Mouse (Mus musculus): ENCODE data around the gene Nxpe5. TPM values are rescaled to one million over a fixed set of nuclear protein-coding genes. Genes with fewer than 3 reads are reported as not detected.

The Nxpe5 gene
- polyA plus RNA-seq, 1 experiment from 2014 or later: not detected

DNA sequence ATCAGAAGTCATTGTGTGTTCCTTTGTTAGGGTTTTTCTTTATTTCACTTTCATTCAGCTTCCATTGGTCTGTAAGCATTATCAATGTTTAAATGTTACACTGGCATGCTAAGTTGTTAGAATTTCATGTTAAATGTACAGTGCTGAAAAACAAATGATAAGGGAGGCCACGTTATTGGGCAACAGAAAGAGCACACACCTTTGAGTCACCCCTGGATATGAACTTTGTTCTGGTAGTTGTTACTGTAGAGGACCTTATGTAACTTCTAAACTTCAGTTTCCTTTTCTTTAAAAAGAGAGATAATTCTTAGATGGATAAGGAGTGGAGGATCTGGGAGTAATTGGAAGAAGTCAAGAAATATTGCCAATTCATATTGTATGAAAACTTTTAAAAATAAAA, 65.9 kb downstream of the Nxpe5 start:
- WGBS: 65% methylated on average over 1 of the region's 1 CpGs
- Histone ChIP-seq H3K9ac (ENCODE audit: low read length) (no peak overlapping the region), H3K4me1 (ENCODE audit: control insufficient read depth in 2 of 2, insufficient read depth in 2 of 2, low read length in 2 of 2) (no peaks in the 10 kb centered on the region), H3K27ac (replicated peaks in 1 of 2; ENCODE audit: control insufficient read depth in 1 of 2, insufficient read depth in 1 of 2, low read depth in 2 of 2, low read length in 2 of 2) (no peak overlapping the region), H3K4me3 (ENCODE audit: control insufficient read depth in 1 of 2, insufficient read depth in 1 of 2, low read depth in 1 of 2, low read length in 2 of 2) (no peak overlapping the region), H3K4me2 (ENCODE audit: low read length) (no peak overlapping the region), H3K36me3 (ENCODE audit: control insufficient read depth, insufficient read depth, low read length) (no peaks in the 10 kb centered on the region), H3K9me3 (ENCODE audit: control insufficient read depth, low read length) (no peaks in the 10 kb centered on the region), H3K27me3 (ENCODE audit: control insufficient read depth, insufficient read depth, low read length) (no peaks in the 10 kb centered on the region)
- no peak for ATAC-seq (ENCODE audit: insufficient number of reproducible peaks, insufficient read depth, low FRiP score, low read depth)

GRCm38 (mm10) chr5:138294158-138294557, 68.5 kb downstream of the Nxpe5 start:
- Histone ChIP-seq H3K27ac (replicated peaks in 1 of 2; ENCODE audit: control insufficient read depth in 1 of 2, insufficient read depth in 1 of 2, low read depth in 2 of 2, low read length in 2 of 2) (no peak overlapping the region), H3K36me3 (ENCODE audit: control insufficient read depth, insufficient read depth, low read length) (no peaks in the 10 kb centered on the region), H3K9me3 (ENCODE audit: control insufficient read depth, low read length) (no peaks in the 10 kb centered on the region), H3K4me2 (ENCODE audit: low read length) (no peak overlapping the region), H3K4me3 (ENCODE audit: control insufficient read depth in 1 of 2, insufficient read depth in 1 of 2, low read depth in 1 of 2, low read length in 2 of 2) (no peak overlapping the region), H3K4me1 (ENCODE audit: control insufficient read depth in 2 of 2, insufficient read depth in 2 of 2, low read length in 2 of 2) (no peaks in the 10 kb centered on the region), H3K9ac (ENCODE audit: low read length) (no peak overlapping the region), H3K27me3 (ENCODE audit: control insufficient read depth, insufficient read depth, low read length) (no peaks in the 10 kb centered on the region)
- no peak for ATAC-seq (ENCODE audit: insufficient number of reproducible peaks, insufficient read depth, low FRiP score, low read depth)

DNA sequence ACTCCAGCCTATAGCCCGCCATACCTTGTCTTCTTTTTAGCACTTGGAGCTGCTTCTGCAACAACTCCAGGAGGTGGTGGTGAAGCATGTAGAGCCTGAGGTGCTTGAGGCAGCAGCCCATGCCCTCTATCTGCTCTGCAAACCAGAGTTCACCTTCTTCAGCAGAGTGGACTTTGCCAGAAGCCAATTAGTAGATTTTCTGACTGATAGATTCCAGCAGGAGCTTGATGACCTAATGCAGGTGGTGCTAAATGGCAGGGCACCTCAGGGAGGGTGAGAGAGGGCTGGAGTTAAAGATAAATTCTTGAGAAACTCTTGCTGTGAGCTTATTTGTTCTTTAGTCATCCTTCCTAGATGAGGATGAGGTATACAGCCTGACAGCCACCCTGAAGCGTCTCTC, 73.9 kb downstream of the Nxpe5 start:
- 73% methylated on average over 2 of the region's 2 CpGs for WGBS
- Histone ChIP-seq H3K4me3 (ENCODE audit: control insufficient read depth in 1 of 2, insufficient read depth in 1 of 2, low read depth in 1 of 2, low read length in 2 of 2) (no peak overlapping the region), H3K4me1 (ENCODE audit: control insufficient read depth in 2 of 2, insufficient read depth in 2 of 2, low read length in 2 of 2) (no peaks in the 10 kb centered on the region), H3K27ac (replicated peaks in 1 of 2; ENCODE audit: control insufficient read depth in 1 of 2, insufficient read depth in 1 of 2, low read depth in 2 of 2, low read length in 2 of 2) (no peak overlapping the region), H3K4me2 (ENCODE audit: low read length) (no peak overlapping the region), H3K9ac (ENCODE audit: low read length) (no peak overlapping the region), H3K36me3 (ENCODE audit: control insufficient read depth, insufficient read depth, low read length) (no peaks in the 10 kb centered on the region), H3K9me3 (ENCODE audit: control insufficient read depth, low read length) (no peaks in the 10 kb centered on the region), H3K27me3 (ENCODE audit: control insufficient read depth, insufficient read depth, low read length) (no peaks in the 10 kb centered on the region)
- no peak for ATAC-seq (ENCODE audit: insufficient number of reproducible peaks, insufficient read depth, low FRiP score, low read depth)

Other genes with a start within 250 kb of the Nxpe5 start
- not detected in 2 replicates for gene Azgp1, start 244.4 kb upstream of the Nxpe5 start, polyA plus RNA-seq (2014; fragmentation: Nextera tagmentation; extraction: Ambion mirVana)
- not detected in 2 replicates for gene Smok3a, start 204.6 kb upstream of the Nxpe5 start, polyA plus RNA-seq (2014; fragmentation: Nextera tagmentation; extraction: Ambion mirVana)
- gene Smok3b, start 204.5 kb upstream of the Nxpe5 start, polyA plus RNA-seq (2014; fragmentation: Nextera tagmentation; extraction: Ambion mirVana): not detected in 2 replicates
- gene Smok3c, start 172.7 kb upstream of the Nxpe5 start, polyA plus RNA-seq (2014; fragmentation: Nextera tagmentation; extraction: Ambion mirVana): not detected in 2 replicates
- 13.3 and 13.8 TPM in 2 replicates for gene Zkscan1, start 140.8 kb upstream of the Nxpe5 start, polyA plus RNA-seq (2014; fragmentation: Nextera tagmentation; extraction: Ambion mirVana)
- gene Zscan21, start 109.0 kb upstream of the Nxpe5 start, polyA plus RNA-seq (2014; fragmentation: Nextera tagmentation; extraction: Ambion mirVana): 40.0 and 40.4 TPM in 2 replicates
- 10.3 and 10.4 TPM in 2 replicates for gene Zfp113, start 70.2 kb upstream of the Nxpe5 start, polyA plus RNA-seq (2014; fragmentation: Nextera tagmentation; extraction: Ambion mirVana)
- gene Cops6, start 64.8 kb upstream of the Nxpe5 start, polyA plus RNA-seq (2014; fragmentation: Nextera tagmentation; extraction: Ambion mirVana): 242 and 254 TPM in 2 replicates
- 9.4 and 9.6 TPM in 2 replicates for gene Ap4m1, start 53.9 kb upstream of the Nxpe5 start, polyA plus RNA-seq (2014; fragmentation: Nextera tagmentation; extraction: Ambion mirVana)
- 89.0 and 102 TPM in 2 replicates for gene Mcm7, start 53.5 kb upstream of the Nxpe5 start, polyA plus RNA-seq (2014; fragmentation: Nextera tagmentation; extraction: Ambion mirVana)
- 65.2 and 66.0 TPM in 2 replicates for gene Taf6, start 38.4 kb upstream of the Nxpe5 start, polyA plus RNA-seq (2014; fragmentation: Nextera tagmentation; extraction: Ambion mirVana)
- gene Cnpy4, start 38.4 kb upstream of the Nxpe5 start, polyA plus RNA-seq (2014; fragmentation: Nextera tagmentation; extraction: Ambion mirVana): 18.5 and 22.8 TPM in 2 replicates
- 6.1 and 6.5 TPM in 2 replicates for gene Mblac1, start 31.6 kb upstream of the Nxpe5 start, polyA plus RNA-seq (2014; fragmentation: Nextera tagmentation; extraction: Ambion mirVana)
- gene Lamtor4, start 29.6 kb downstream of the Nxpe5 start, polyA plus RNA-seq (2014; fragmentation: Nextera tagmentation; extraction: Ambion mirVana): 80.5 and 93.6 TPM in 2 replicates
- 2.9 and 3.3 TPM in 2 replicates for gene BC037034, start 38.1 kb downstream of the Nxpe5 start, polyA plus RNA-seq (2014; fragmentation: Nextera tagmentation; extraction: Ambion mirVana)
- gene Gal3st4, start 46.9 kb downstream of the Nxpe5 start, polyA plus RNA-seq (2014; fragmentation: Nextera tagmentation; extraction: Ambion mirVana): 0.57 and 0.75 TPM in 2 replicates
- gene Gm43720, start 54.1 kb downstream of the Nxpe5 start, polyA plus RNA-seq (2014; fragmentation: Nextera tagmentation; extraction: Ambion mirVana): 0.05 TPM in 1 of 2 replicates, not detected in the other
- 1.3 and 1.5 TPM in 2 replicates for gene Gpc2, start 54.1 kb downstream of the Nxpe5 start, polyA plus RNA-seq (2014; fragmentation: Nextera tagmentation; extraction: Ambion mirVana)
- 2.0 and 2.1 TPM in 2 replicates for gene Stag3, start 54.3 kb downstream of the Nxpe5 start, polyA plus RNA-seq (2014; fragmentation: Nextera tagmentation; extraction: Ambion mirVana)
- gene Pvrig, start 116.1 kb downstream of the Nxpe5 start, polyA plus RNA-seq (2014; fragmentation: Nextera tagmentation; extraction: Ambion mirVana): 0.26 TPM in 1 of 2 replicates, not detected in the other
- gene Zfp157, start 215.6 kb downstream of the Nxpe5 start, polyA plus RNA-seq (2014; fragmentation: Nextera tagmentation; extraction: Ambion mirVana): 23.8 and 24.9 TPM in 2 replicates

Data from heart, embryonic 14.5 days (tissue).